Mouse (Mus musculus) lung, embryonic 15.5 days (tissue): ENCODE measurements around the gene Atg4a-ps. TPM values are rescaled to one million over a fixed set of nuclear protein-coding genes. Genes with fewer than 3 reads are reported as not detected.

ENCODE experiments used
- ATAC-seq: fragments of 200-750 bp; cut with Nextera tagmentation; 2 replicates; pipeline ENCODE4 v1.8.0; 2017; ENCODE audit warnings: moderate number of reproducible peaks, borderline replicate concordance; ENCODE audit not compliant: low FRiP score, low TSS enrichment; ENCODE audit errors: extremely low read depth
- H3K27ac ChIP-seq: fragments of 300-500 bp; sonication (generic); 2 replicates; pipeline ENCODE4 v1.5.1; 2015; ENCODE audit warnings: moderate library complexity, mild to moderate bottlenecking, inconsistent platforms
- H3K27me3 ChIP-seq: fragments of 300-500 bp; sonication (generic); 2 replicates; pipeline ENCODE4 v1.6.1; 2015; ENCODE audit warnings: inconsistent platforms
- H3K36me3 ChIP-seq: fragments of 300-500 bp; sonication (generic); 2 replicates; pipeline ENCODE4 v1.6.1; 2015; ENCODE audit warnings: inconsistent platforms
- H3K4me1 ChIP-seq: fragments of 300-500 bp; sonication (generic); 2 replicates; pipeline ENCODE4 v1.6.1; 2015; ENCODE audit warnings: inconsistent platforms
- H3K4me2 ChIP-seq: fragments of 300-500 bp; sonication (generic); 2 replicates; pipeline ENCODE4 v1.6.1; 2015; ENCODE audit warnings: inconsistent platforms, mild to moderate bottlenecking, moderate library complexity
- H3K4me3 ChIP-seq: fragments of 300-500 bp; sonication (generic); 2 replicates; pipeline ENCODE4 v1.5.1; 2015; ENCODE audit warnings: mild to moderate bottlenecking, inconsistent platforms
- H3K9ac ChIP-seq: fragments of 300-500 bp; sonication (generic); 2 replicates; pipeline ENCODE4 v1.6.1; 2015; ENCODE audit warnings: inconsistent platforms
- H3K9me3 ChIP-seq: fragments of 300-500 bp; sonication (generic); 2 replicates; pipeline ENCODE4 v1.6.1; 2016; ENCODE audit warnings: inconsistent platforms
- WGBS: fragments of 180-500 bp; shearing (Covaris S2); methylation state at CpG from one replicate; pipeline ENCODE4 v1.1.7; 2015; 5-methylcytosine and 5-hydroxymethylcytosine counted together
- polyA plus RNA-seq: library from polyadenylated mRNA; unstranded; fragments of >200 nt; fragmentation: Nextera tagmentation; extraction: Ambion mirVana; gene quantifications from 2 replicates; pipeline ENCODE4 v1.2.1, GENCODE M21; 2015

Gene Atg4a-ps
- polyA plus RNA-seq, 1 experiment from 2014 or later: 0.14 TPM

DNA sequence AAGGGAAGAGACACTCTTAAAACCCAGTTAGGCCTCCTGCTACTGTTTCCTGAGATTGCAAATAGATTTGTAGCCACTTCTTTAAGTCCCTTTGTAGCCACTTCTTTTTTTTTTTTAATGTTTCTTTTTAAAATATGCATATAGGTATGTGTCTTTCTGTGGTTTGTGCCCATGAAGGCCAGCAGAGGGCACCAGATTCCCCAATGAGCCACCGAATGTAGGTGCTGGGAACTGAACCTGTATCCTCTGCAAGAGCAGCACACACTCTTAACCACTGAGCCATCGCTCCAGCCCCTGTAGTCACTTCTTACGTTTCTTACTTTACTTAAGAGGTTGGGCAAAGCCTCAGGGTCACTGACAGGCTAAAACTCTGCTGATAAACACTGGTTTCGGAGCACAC lies 19.4 kb downstream of the Atg4a-ps start:
- no peak overlapping the region for H3K4me3 ChIP-seq
- no peaks in the 10 kb centered on the region for H3K9me3 ChIP-seq
- H3K36me3 ChIP-seq: no peaks in the 10 kb centered on the region
- no peak overlapping the region for H3K4me2 ChIP-seq
- no peak overlapping the region for H3K27ac ChIP-seq
- 89% methylated on average over 4 of the region's 4 CpGs for WGBS
- ATAC-seq: no peak
- no peak overlapping the region for H3K9ac ChIP-seq
- no peaks in the 10 kb centered on the region for H3K27me3 ChIP-seq
- peaks cover 13% of the 10 kb centered on the region; the same call in 1 of the 2 replicates for H3K4me1 ChIP-seq

- Histone ChIP-seq H3K27me3 (no peaks in the 10 kb centered on the region), H3K4me2 (no peak overlapping the region), H3K4me3 (no peak overlapping the region), H3K27ac (no peak overlapping the region), H3K9me3 (no peaks in the 10 kb centered on the region), H3K36me3 (no peaks in the 10 kb centered on the region), H3K9ac (no peak overlapping the region), H3K4me1 (peaks cover 15% of the 10 kb centered on the region)
- WGBS: 79% methylated on average over 13 of the region's 13 CpGs
- no peak for ATAC-seq
Observed at GRCm38 (mm10) chr3:103625169-103625568, 20.7 kb downstream of the Atg4a-ps start.

GRCm38 (mm10) chr3:103624591-103625051 lies 21.2 kb downstream of the Atg4a-ps start:
- Histone ChIP-seq H3K36me3 (no peaks in the 10 kb centered on the region), H3K27me3 (no peaks in the 10 kb centered on the region), H3K9me3 (no peaks in the 10 kb centered on the region), H3K4me1 (peaks cover 20% of the 10 kb centered on the region), H3K9ac (no peak overlapping the region), H3K4me3 (no peak overlapping the region), H3K4me2 (no peak overlapping the region), H3K27ac (peak overlapping the region; percentile 36; the same call in 1 of the 2 replicates)
- WGBS: 20% methylated on average over 5 of the region's 5 CpGs
- ATAC-seq: peak; percentile 44; the same call in 1 of the 2 replicates

- WGBS: 80% methylated on average over 10 of the region's 10 CpGs
Observed at GRCm38 (mm10) chr3:103623893-103624470, 21.9 kb downstream of the Atg4a-ps start.

GRCm38 (mm10) chr3:103620101-103620500 lies 25.8 kb downstream of the Atg4a-ps start:
- peak; percentile 75; the same call in 1 of the 2 replicates for ATAC-seq
- Histone ChIP-seq H3K4me2 (no peak overlapping the region), H3K27me3 (no peaks in the 10 kb centered on the region), H3K9me3 (no peaks in the 10 kb centered on the region), H3K4me1 (peaks cover 18% of the 10 kb centered on the region), H3K27ac (peak overlapping the region; percentile 19; the same call in 1 of the 2 replicates), H3K36me3 (no peaks in the 10 kb centered on the region), H3K9ac (no peak overlapping the region), H3K4me3 (no peak overlapping the region)
- 26% methylated on average over 11 of the region's 11 CpGs for WGBS

More at GRCm38 (mm10) chr3:103623893-103624470, 21.9 kb downstream of the Atg4a-ps start:
- Histone ChIP-seq H3K4me2 (no peak overlapping the region), H3K36me3 (no peaks in the 10 kb centered on the region), H3K9ac (no peak overlapping the region), H3K4me1 (peaks cover 20% of the 10 kb centered on the region), H3K9me3 (no peaks in the 10 kb centered on the region), H3K4me3 (no peak overlapping the region), H3K27me3 (no peaks in the 10 kb centered on the region), H3K27ac (no peak overlapping the region)
- ATAC-seq: no peak

- no peak for ATAC-seq
- Histone ChIP-seq H3K36me3 (no peaks in the 10 kb centered on the region), H3K9ac (no peak overlapping the region), H3K27ac (no peak overlapping the region), H3K9me3 (no peaks in the 10 kb centered on the region), H3K4me2 (no peak overlapping the region), H3K27me3 (no peaks in the 10 kb centered on the region), H3K4me1 (peaks cover 7% of the 10 kb centered on the region; the same call in 1 of the 2 replicates), H3K4me3 (no peak overlapping the region)
- WGBS: 29% methylated on average over 6 of the region's 6 CpGs
Observed at GRCm38 (mm10) chr3:103616981-103617380, 28.9 kb downstream of the Atg4a-ps start.

- H3K9me3 ChIP-seq: no peaks in the 10 kb centered on the region
- WGBS: 81% methylated on average over 4 of the region's 4 CpGs
- no peak for ATAC-seq
- H3K27me3 ChIP-seq: no peaks in the 10 kb centered on the region
- no peak overlapping the region for H3K27ac ChIP-seq
- peaks cover 7% of the 10 kb centered on the region; the same call in 1 of the 2 replicates for H3K4me1 ChIP-seq
- H3K4me2 ChIP-seq: no peak overlapping the region
- H3K36me3 ChIP-seq: no peaks in the 10 kb centered on the region
- no peak overlapping the region for H3K4me3 ChIP-seq
- H3K9ac ChIP-seq: no peak overlapping the region
Observed at GRCm38 (mm10) chr3:103615621-103616020, 30.2 kb downstream of the Atg4a-ps start.

- Histone ChIP-seq H3K27me3 (no peaks in the 10 kb centered on the region), H3K4me3 (no peak overlapping the region), H3K27ac (no peak overlapping the region), H3K9ac (no peak overlapping the region), H3K9me3 (no peaks in the 10 kb centered on the region), H3K36me3 (no peaks in the 10 kb centered on the region), H3K4me2 (no peak overlapping the region), H3K4me1 (no peaks in the 10 kb centered on the region)
- no peak for ATAC-seq
- WGBS: 58% methylated on average over 9 of the region's 9 CpGs
Observed at GRCm38 (mm10) chr3:103612636-103613355, 33.1 kb downstream of the Atg4a-ps start.

GRCm38 (mm10) chr3:103610231-103610630 lies 35.6 kb downstream of the Atg4a-ps start:
- H3K9ac ChIP-seq: no peak overlapping the region
- H3K4me3 ChIP-seq: no peak overlapping the region
- no peak for ATAC-seq
- no peaks in the 10 kb centered on the region for H3K9me3 ChIP-seq
- H3K36me3 ChIP-seq: no peaks in the 10 kb centered on the region
- no peak overlapping the region for H3K4me2 ChIP-seq
- whole genome bisulfite sequencing: 90% methylated on average over 5 of the region's 5 CpGs
- no peaks in the 10 kb centered on the region for H3K27me3 ChIP-seq
- 0 out of 2 replicates have a peak, but pooled peaks cover 4% of the 10 kb centered on the region for H3K4me1 ChIP-seq
- no peak overlapping the region for H3K27ac ChIP-seq

DNA sequence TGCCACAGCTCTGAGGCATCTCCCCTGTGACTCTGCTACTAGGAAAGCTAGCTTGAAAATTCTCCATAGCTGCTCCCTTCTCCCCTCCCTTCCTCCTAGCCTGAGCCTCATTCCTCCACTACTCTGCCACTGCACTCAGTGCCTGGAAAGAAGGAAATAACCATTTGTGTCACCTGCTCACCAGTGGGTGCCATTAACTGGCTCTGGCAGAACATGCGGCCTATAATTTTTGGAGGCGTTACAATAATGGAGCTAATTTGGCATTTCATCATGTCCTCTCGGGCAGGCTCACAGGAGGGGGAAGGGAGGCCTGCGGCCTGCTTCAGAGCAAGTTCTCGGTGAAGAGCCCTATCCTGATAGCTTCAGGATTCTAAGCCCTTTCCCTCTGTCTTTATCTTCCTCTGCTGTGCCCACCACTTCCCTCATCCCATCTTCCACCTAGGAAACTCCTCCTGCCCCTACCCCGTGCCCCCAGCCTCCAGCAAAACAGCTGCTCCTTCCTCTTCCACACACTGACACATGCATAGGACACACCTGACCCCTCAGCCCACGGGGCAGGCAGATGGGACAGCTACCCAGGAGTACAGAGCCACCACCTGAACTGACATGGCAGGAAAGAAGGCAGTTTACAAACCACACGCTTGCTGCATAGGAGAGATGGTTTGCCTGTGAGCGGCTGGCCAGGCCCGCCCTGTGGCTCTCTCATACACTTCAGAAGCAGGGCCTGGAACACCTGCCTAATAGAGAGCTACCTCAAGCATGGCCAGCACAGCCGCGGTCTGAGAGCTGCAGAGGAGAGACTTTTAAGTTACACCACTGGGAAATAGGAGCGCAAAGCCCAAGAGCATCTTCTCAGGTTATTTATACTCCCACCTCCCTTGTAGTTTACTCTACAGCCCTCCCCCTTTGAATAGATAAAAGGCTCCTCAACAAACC lies 38.9 kb downstream of the Atg4a-ps start:
- Histone ChIP-seq H3K27me3 (no peaks in the 10 kb centered on the region), H3K4me3 (no peak overlapping the region), H3K9ac (no peak overlapping the region), H3K9me3 (no peaks in the 10 kb centered on the region), H3K27ac (no peak overlapping the region), H3K4me1 (0 out of 2 replicates have a peak, but pooled peaks cover 4% of the 10 kb centered on the region), H3K4me2 (no peak overlapping the region), H3K36me3 (no peaks in the 10 kb centered on the region)
- WGBS: 78% methylated on average over 13 of the region's 13 CpGs
- no peak for ATAC-seq

DNA sequence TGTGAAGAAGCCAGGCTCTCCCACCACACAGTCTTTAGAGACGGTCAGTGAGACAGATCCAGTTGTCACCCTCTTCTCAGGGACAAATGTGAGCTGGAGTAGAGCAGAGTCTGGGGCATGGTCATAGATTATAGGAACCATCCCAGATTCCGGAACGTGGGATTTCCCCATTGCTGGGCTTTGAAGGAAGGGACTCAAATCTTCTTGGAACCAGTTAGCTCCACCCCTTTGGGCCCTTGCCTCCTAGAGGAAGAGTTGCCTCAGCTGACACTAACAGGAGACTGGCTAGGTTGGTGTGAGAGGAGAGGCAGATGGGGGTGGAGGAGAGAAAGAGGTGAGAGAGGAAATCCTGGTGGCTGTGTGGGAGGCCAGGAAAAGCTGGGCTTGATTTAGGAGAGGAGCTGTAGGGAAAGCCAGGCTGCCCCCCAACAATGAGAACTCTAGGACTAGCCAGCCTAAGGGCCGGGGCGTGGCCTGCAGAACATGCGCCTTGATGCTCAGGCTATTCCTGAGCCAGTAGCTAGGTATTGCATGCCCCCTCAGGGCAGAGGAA lies 39.7 kb downstream of the Atg4a-ps start:
- ATAC-seq: no peak
- Histone ChIP-seq H3K9me3 (no peaks in the 10 kb centered on the region), H3K4me1 (peaks cover 6% of the 10 kb centered on the region; the same call in 1 of the 2 replicates), H3K4me3 (no peak overlapping the region), H3K27ac (no peak overlapping the region), H3K36me3 (no peaks in the 10 kb centered on the region), H3K4me2 (no peak overlapping the region), H3K27me3 (no peaks in the 10 kb centered on the region), H3K9ac (no peak overlapping the region)
- WGBS: 69% methylated on average over 6 of the region's 6 CpGs
